Mouse (Mus musculus) lung, adult 2 months (tissue): ENCODE results near the gene Musk.

ENCODE experiments used
- CTCF ChIP-seq: fragments of 200-500 bp; IDR thresholded peaks from 2 replicates; pipeline ENCODE4 v1.5.1; 2011; ENCODE audit warnings: mild to moderate bottlenecking, low read length, control low read depth; ENCODE audit not compliant: insufficient read depth
- POLR2A ChIP-seq: fragments of 200-500 bp; IDR thresholded peaks from 2 replicates; pipeline ENCODE4 v1.6.1; 2011; ENCODE audit warnings: low read depth, mild to moderate bottlenecking, control low read depth, low read length, borderline replicate concordance; ENCODE audit errors: extremely low read depth

DNA sequence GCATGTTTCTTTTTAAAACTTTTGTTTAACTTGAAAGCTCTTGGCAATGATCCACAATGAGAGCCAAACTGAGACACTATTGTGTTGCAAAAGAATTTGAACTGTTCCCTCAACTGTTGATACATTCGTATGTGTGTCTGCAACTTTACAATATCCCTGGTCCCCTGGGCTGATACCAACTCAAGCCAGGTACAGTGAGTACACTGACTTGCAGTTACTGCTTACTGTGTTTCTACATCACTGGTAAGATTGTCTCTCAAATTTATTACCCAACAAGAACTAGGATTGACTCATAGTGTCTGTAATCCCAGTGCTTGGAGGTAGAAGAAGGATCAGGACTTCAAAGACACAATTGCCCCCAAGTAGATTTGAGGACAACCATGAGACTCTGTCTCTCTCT lies 85.3 kb downstream of the Musk start:
- no peak for TF ChIP-seq POLR2A
- TF ChIP-seq CTCF, result no peak
